Mouse (Mus musculus) common myeloid progenitor, adult 5-6 weeks (primary cell): ENCODE data around the gene Mindy2. TPM values are rescaled to one million over a fixed set of nuclear protein-coding genes. Genes with fewer than 3 reads are reported as not detected.

Experiments used
- ATAC-seq: replicated peaks from 2 replicates; pipeline ENCODE4 v1.8.0; 2016; ENCODE audit warnings: low read depth, mild to moderate bottlenecking, moderate TSS enrichment, inconsistent platforms; ENCODE audit not compliant: poor library complexity, severe bottlenecking
- total RNA-seq: library from RNA; stranded (forward); fragments of 200-1000, 187-1606 nt; gene quantifications from 2 replicates; pipeline ENCODE4 v1.2.3, GENCODE M21; 2017

Gene Mindy2
- total RNA-seq, 1 experiment from 2014 or later = 15.4 TPM

DNA sequence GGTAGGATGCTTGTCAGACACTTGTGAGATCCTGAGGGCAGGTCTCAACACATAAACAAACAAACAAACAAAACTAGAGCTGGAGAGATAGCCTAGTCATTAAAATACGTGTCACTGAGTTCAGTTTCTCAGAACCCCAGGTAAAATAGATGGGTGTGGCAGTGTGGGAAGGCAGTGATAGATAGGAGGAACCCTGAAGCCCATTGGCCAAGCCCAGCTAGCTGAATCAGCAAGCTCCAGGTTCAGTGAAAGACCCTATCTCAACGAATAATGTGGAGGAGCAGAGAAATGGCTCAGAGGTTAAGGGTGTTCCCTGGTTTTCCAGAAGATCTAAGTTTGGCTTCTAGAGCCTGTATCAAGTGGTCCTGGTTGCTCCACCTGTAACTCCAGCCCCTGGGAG lies 12.2 kb upstream of the Mindy2 start:
- no peak for ATAC-seq

DNA sequence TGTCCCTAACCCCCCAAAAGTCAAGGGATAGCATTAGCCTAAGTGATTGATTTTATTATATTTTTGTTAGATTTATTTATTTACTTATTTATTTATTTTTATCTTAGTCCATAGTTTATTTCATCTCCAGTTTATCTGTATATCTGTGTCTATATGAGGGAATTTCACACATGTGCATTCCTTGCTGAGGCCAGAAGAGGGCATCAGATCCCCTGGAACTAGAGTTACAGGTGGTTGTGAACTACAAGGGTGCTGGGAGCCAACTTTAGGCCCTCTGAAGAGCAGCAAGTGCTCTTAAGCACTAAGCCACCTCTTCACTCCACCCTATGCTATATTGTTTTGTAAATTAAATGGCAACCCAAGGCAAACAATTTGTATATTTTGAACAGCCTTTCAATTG lies 11.1 kb upstream of the Mindy2 start:
- ATAC-seq = no peak

GRCm38 (mm10) chr9:70666811-70667210 lies 9.8 kb upstream of the Mindy2 start:
- ATAC-seq = no peak

GRCm38 (mm10) chr9:70665372-70666145 lies 8.6 kb upstream of the Mindy2 start:
- ATAC-seq = no peak

- ATAC-seq = no peak
These were observed 7.9 kb upstream of the Mindy2 start for GRCm38 (mm10) chr9:70664847-70665246.

DNA sequence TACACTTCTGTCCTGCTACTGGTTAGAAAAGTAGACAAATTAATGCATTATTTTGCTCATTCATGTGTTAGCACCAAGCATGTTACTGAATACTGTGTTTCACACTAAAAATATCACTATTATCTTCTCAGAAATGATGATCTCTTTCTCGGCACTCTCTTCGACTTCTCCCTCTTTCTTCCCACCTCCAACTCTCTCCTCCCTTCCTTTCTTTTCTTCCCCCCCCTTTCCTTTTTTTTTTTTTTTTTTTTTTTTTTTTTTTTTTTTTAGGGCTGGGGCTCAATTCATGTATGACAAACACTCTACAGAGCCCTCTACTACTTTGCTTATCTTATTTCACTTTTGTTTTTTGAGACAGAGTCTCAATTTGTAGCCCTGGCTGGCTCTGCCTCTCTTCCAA lies 1.3 kb upstream of the Mindy2 start:
- ATAC-seq = no peak

GRCm38 (mm10) chr9:70656130-70657007 lies 605 bp downstream of the Mindy2 start, which contains the start of gene Gm10642:
Gm10642 (plus strand) TSS chr9:70656251.
- peak; percentile 48 for ATAC-seq

- ATAC-seq = no peak
These were observed 1.2 kb downstream of the Mindy2 start for GRCm38 (mm10) chr9:70655764-70656129.

DNA sequence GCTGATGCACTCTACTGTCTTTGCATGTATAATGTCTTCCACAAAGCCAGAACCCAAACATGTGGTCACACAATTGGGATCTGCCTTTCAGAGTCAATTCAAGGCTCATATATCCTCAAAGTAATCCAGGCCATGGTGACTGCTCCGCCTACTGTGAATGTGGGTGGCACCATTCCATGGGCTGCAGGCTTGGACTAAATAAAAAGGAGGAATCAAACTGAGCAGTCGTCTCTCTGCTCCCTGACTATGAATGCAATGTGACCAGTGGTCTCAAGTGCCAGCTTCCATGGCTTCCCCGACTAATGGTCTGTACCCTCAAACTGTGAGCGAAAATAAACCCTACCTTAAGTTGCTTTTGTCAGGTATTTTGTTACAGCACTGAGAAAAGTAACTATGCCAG lies 2.5 kb downstream of the Mindy2 start:
- no peak for ATAC-seq

GRCm38 (mm10) chr9:70653875-70654274 lies 3.1 kb downstream of the Mindy2 start:
- ATAC-seq = no peak

DNA sequence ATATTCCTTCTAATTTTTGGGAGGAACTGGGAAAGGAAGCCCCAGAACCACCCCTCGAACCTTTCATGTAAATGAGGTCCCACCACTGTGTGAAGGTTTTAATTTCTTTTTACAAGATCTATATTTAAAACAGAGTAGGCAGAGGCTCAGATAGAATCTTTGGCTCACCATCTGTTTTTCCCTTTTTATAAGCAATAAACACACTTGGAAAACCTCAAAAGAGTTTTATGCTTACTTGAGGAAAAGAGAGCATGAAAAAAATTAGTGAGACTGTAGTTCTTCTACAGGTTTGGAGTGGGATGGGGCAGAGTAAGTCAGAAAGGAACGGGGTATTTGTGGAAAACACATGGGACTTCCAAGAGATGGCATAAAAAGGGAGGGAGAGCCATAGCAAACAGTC lies 4.8 kb downstream of the Mindy2 start:
- ATAC-seq = no peak

DNA sequence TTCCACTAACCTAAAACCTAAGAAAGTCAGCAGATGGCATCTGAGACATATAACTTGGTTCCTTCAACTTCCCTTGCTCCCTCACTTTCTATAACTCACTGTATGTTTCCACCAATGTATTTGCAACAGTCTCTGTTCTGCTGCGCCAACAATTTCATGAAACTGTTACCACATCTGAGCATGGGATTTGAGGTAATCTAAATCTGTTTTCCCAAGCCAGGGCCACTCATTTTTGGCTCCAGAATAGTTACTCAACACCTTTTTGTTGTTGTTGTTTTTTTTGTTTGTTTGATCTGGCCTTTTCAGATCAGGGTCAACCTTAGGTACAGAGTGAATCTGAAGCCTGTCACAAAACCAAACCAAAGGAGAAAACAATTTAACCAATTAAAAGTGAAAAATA lies 6.0 kb downstream of the Mindy2 start:
- no peak for ATAC-seq

DNA sequence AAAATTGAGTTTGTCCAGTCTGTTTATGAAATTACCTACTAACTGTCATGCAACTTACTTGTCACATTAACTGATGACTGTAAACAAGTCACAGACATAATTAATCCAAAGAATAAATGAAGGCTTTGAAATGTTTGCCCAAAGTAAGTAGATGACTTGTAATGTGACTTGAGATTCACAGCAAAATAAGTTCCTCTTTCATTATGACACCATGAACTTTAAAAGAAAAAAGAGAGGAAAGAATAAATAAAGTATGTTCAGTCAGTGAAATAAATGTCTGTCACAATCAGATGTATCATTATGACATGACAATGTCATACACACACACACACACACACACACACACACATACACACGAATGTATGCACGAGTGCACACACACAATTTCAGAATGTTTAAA lies 6.7 kb downstream of the Mindy2 start:
- no peak for ATAC-seq

DNA sequence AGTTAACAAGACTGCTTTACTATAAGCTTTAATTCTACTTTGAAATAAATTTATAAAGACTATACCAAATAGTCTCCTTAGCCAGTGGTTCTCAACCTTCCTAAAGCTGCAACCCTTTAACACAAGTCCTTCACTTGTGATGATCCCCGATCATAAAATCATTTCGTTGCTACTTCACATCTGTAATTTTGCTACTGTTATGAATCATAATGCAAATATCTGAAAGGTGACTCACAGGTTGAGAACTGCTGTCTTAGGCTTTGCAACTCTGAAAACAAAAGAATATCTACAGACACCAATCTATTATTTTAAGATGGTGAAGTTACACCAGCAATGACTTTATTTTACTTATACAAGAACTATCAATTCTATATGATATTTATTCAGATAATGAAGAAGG lies 20.2 kb downstream of the Mindy2 start:
- ATAC-seq = no peak

- ATAC-seq = no peak
These were observed 25.3 kb downstream of the Mindy2 start for GRCm38 (mm10) chr9:70631665-70632064.

- no peak for ATAC-seq
These were observed 27.3 kb downstream of the Mindy2 start for GRCm38 (mm10) chr9:70629711-70630110.

DNA sequence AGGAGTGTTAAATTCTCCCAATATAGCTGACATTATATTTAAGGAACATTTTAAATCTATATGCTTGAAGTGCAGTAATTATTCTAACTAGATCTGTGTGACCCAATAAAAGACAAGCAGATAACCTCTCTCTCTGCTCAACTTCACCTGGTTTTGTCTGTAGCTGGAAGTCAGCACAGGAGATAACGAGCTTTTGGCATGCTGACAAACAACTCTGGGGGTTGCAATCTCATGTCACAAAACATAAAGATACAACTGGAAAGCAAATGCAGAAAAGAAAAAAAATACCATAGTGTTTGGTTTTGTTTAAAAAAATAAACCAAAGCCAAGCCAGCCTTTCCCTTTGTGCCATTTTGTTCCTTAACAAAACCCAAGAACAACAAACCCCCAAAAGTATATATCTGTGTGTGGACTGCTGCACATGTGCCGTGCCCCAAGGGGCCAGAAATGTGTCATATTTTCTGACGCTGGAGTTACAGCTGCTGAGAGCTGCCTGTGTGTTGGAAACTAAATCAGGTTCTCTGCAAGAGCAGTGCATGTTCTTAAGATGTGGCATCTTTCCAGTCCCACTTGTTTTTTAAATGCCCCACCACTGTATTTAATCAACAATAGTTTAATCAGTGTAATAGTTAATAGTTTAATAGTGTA lies 45.8 kb downstream of the Mindy2 start:
- no peak for ATAC-seq

DNA sequence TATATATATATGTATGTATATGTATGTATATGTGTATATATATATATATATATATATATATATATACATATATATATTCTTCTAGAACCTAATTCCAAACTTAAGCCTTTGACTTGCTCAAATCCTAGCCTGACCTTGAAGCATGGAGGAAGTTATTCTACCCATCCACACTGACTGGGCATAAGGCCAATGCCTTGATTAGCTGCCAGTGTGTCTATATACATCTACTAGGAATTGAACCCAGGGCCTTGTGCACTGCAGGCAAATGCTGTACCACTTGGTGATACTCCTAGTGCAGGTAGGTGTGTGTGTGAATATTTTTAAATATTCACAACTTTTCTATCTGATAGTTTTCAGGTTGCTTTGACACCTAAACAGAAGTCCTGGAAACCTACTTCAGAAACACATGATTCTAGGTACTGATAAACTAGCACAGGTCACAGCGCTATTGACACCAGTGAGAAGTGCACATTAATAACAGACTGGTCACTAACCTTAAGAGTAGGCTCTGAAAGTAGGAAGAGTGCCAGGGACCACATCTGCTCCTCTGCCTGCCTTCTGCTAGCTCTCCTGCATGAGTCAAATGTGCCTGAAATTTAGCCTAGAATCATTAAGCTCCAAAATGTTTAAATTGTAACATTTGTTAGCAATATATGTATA lies 54.7 kb downstream of the Mindy2 start:
- no peak for ATAC-seq

- no peak for ATAC-seq
These were observed 58.7 kb downstream of the Mindy2 start for GRCm38 (mm10) chr9:70598271-70598670.

DNA sequence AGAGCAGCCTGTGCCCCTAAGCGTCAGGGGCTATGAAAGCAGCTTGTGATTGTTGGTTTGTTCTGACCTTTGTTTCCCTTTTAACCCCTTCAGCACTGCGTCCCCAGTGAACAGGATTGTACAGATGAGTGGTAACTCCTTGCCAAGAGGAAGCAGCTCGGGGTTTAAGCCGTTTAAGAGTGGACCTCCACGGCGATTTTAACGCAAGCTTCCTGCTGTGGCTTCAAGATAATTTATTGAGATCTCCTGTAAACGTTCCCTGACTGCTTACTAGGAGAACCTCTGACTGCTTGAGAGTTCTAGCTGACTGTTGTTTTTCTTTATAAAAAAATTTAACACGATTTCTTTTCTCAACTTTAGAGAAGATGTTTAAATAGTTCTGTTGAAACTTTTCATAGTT lies 65.5 kb downstream of the Mindy2 start:
- ATAC-seq = peak; percentile 55
